Mouse (Mus musculus) liver, adult (tissue): ENCODE measurements around the gene Tnfsf12.

ENCODE experiments used
- GATA4 ChIP-seq: IDR thresholded peaks from 2 replicates; pipeline ENCODE4 v1.6.1; 2014; ENCODE audit warnings: mild to moderate bottlenecking, low read length; ENCODE audit not compliant: insufficient replicate concordance

Tnfsf12 gene

DNA sequence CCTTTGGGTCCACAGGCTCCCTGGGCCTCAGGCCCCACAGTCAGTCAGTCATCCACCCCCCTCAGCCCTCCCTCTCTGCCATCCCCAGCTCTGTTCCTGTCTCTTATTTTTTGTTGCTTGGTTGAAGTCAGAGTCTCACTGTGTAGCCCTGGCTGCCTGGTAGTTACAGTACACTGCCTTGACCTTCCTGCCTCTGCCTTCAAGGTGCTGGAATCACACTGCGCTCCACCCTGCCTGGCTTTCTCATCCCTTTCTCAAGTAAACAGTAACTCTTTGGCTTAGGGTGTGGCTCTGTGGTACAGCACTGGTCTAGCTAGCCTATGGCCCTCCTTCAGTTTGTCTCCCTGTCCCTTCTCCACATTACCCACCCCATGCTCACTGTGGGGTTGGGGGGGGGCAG is 5.8 kb downstream of the Tnfsf12 start:
- no peak for TF ChIP-seq GATA4

DNA sequence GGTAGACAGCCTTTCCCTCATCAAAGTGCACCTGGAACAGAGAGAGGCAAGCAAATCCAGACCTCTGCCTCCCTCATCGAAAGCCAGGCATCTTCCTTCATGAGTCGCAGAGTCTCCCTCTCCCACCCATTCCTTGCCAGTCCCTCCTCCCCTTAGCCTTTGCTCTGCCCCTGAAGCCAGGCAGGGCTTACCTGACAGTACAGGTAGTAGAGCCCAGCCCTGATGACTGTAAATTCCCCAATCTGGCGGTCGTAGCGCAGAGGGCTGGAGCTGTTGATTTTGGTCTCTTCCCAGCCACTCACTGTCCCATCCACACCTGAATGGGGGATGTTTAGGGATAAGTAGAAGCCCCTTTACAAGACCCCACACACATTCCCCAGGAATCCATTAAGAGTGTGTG is 8.6 kb downstream of the Tnfsf12 start:
- TF ChIP-seq GATA4: no peak

DNA sequence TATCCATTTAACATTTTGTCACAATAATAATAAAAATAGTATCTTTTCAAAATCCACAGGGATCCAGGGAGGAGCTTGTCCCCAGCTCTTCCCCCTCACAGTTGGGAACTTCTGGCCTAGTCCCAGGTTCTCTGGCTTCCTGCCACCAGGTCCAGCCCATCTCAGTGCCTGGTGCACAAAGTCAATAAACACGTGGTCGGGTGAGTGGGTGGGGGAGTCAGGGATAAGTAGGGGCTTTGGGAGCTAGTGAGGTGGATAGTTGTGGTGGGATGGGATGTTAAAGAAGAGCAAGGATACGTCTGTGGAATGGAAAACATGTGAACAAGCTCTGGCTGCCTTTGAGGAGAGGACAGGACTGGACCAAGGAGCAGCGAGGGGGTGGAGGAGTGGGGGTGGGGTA is 9.3 kb downstream of the Tnfsf12 start:
- TF ChIP-seq GATA4: no peak

DNA sequence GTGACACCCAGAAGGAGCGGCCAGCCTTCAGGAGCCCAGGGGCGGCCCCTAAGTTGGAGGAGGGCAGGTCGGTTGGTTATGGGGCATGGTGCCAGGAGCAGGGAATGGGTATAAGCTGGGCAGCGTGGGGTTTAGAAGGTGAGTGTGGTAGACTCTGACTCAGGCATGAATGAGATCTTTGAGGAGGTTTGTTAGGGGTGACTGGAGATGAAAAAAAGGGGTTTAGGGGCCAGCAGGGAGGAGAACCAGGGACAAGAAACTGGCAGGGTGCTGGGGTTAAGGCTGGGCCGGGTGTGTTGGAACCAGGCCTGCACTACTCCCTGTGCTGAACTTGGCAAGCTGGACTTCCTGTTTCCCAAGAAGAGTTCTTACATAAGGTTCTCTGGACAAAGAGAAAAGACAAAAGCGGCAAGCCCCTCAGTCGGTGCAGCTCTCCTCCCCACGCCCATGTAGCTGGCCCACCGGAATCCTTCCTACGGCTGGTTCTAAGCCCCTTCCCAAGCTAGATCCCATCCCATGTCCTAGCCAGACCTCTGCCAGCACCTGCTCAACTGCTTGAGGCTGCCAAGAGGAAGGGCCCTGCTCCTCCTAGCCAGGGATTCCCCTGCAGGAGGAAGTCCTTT is 10.0 kb downstream of the Tnfsf12 start, which contains the start of gene Tnfsf13:
Gene Tnfsf13 (minus strand): TSS at position 259 of the 623 bp plus-strand sequence.
- TF ChIP-seq GATA4: no peak

DNA sequence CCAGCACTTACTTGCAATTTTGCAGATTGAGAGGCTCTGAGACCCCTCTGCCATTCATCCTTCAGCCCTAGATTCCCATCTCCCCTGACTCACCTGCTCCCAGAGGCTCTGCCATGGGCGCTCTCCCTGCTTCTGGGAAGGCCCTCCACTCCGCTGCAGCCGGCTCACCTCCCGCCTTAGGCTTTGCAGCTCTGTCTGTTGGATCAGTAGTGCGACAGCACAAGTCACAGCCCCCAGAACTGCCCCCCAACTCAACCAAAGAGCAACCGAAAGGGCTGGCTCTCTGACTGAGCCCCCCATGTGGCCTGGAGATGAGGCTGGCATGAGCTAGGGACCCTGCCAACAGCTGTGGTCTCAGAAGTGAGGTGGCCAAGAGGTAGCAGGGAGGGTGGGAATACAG is 10.7 kb downstream of the Tnfsf12 start:
- TF ChIP-seq GATA4: no peak

DNA sequence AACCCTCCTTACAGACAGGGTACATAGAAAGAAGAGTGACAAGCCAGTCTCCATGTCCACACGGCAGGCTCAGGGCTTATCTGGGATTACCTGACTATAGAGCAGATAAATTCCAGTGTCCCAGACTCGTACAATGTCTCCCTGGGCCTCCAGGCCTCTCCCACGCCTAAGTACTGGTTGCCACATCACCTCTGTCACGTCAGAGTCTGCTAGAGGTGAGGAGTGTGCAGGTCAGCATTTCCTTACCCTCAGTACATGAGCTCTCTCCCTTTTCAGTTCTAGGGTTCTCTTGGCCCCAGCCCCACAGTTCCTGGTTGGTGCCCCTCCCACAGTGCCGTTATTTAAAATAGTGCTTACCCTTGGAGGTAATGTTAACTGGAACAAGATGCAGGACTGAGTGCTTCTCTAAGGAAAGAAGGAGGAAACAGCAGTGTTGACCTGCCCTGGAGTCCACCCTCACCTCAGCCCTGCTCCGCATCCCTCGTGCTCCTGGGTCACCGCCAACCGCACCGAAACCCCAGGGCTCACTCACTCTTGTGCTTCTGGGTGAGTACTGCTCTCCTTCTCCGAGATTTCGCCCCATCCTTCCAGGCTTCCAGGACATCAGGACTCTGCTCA is 11.4 kb downstream of the Tnfsf12 start:
- no peak for TF ChIP-seq GATA4

DNA sequence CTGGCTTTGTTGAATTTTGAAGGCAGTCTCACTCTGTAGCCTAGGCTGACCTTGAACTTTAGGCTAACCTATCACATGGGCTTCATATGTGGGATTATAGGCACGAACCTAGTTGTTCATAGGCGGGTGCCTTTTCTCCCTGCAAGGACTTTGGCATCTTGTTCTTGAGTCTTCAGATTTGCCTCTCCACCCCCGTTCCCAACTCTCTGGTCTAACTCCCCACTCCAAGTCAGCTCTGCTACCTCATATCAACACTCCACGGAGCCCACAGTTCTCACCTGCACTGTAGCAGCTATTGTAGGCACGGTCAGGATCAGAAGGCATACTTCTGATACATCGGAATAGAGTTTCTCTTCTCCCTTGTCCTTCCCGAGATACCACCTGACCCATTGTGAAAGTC is 12.1 kb downstream of the Tnfsf12 start:
- no peak for TF ChIP-seq GATA4

- no peak for TF ChIP-seq GATA4
These were observed 12.7 kb downstream of the Tnfsf12 start for GRCm38 (mm10) chr11:69682840-69683533.

DNA sequence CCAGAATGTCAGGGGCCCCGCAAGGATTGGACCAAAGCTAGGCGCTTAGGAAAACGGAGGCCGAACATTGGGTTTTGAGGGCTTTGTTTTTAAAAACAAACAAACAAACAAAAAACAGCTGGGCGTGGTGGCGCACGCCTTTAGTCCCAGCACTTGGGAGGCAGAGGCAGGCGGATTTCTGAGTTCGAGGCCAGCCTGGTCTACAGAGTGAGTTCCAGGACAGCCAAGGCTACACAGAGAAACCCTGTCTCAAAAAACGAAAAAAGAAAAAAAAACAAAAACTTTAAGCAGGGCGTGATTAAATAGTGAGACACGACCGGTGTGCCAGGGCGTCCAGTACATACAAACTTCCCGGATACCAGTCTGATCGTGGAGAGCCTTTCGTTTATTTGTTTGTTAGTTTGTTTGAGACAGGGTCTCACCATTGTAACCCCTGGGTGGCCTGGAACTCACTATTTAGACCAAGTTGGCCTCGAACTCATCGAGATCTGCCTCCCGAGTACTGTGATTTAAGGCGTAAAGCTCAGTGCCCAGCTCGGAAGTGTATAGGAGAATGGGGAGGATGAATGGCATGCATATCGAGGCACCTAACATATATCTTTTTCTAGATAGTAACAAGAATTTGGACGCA is 13.3 kb downstream of the Tnfsf12 start:
- TF ChIP-seq GATA4: no peak

- no peak; the same call in 1 of the 2 replicates for TF ChIP-seq GATA4
These were observed 14.1 kb downstream of the Tnfsf12 start, which contains the start of gene Senp3 for GRCm38 (mm10) chr11:69681314-69682208. Gene Senp3 (minus strand): TSS chr11:69682084.

DNA sequence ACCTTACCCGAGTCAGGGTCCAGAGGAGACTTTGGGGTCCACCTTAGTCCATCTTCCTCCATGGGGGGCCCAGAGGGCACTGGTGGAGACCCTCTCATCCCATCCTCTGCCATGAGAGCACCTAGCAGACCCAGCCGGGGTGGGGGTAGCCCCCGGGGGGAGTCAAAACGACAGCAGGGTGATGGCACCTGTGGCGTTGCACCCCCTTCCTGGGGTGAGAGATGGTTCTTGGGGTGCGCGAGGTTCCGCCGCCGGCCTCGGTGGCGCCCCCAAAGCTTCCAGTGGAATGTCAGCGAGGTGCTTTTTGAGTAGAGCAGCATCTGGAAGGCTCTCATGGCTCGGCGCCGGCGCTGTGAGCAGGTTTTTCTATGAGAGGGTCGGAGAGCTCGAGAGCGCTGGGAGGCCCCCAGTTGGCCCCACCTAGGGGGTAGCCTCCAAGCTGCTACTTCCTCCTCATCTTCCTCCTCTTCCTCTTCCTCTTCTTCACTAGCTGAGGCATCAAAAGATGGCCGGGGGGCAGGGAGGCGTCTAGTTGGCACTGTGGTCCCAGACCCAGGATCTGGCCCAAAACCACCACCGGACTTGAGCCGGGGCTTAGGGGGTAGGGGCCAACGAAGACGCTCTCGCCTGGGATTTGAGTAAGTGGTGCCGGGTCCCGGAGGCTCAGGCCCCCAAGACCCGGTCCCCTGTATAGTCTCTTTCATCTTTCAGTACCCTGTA is 15.4 kb downstream of the Tnfsf12 start:
- TF ChIP-seq GATA4: no peak

DNA sequence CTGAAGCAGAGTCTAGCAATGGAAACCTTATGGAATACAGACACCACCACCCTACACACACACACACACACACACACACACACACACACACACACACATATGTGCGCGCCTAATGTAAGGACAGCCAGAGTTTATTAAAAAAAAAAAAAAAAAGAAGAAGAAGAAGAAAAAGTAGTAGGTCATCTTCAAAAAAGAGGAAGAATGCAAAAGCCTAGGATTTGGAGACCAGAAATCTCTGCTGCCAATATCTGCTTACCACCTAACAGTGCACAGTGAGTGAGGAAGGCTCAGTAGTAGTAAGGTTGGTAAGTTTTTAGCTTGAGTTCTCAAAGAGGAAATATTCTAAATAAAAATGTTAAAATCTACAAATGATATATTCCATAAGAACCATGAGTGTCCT is 16.5 kb downstream of the Tnfsf12 start:
- TF ChIP-seq GATA4: no peak

- TF ChIP-seq GATA4: peak; percentile 30; the same call in 1 of the 2 replicates
These were observed 23.4 kb downstream of the Tnfsf12 start, which contains the start of gene Eif4a1 for GRCm38 (mm10) chr11:69672211-69672706. Gene Eif4a1 (minus strand): TSS chr11:69672423.

DNA sequence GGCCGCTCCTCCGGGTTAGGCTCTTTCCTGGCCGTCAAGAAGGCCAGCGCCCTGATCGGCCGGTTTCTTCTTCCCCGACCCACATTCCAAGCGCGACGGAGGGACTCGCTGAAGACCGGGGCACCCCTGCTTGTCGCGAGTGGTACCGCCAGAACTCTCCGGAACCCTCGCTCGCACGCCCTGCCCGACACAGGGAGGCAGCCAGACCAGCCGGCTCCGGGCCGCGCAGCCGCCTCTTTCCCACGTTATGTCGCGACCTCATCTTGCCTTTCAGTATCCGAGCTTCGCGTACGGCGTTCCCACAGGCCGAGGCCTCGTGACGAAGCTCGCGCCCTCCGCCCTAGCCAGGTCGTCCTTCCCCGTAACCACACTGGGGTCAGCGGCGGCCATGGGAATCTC is 23.9 kb downstream of the Tnfsf12 start:
- no peak for TF ChIP-seq GATA4
